Mouse (Mus musculus): Measurements from ENCODE around the gene Fam111a.

- TF ChIP-seq NRF1 (IDR thresholded peaks at IDR 0.05; ENCODE audit: low read depth, low read length) (no peak), POLR2A (IDR thresholded peaks at IDR 0.05; ENCODE audit: low read depth, low read length) (no peak), CTCF (conservative IDR thresholded peaks at IDR 0.05 in 1 of 2, IDR thresholded peaks at IDR 0.05 in 1 of 2; ENCODE audit: low read depth in 2 of 2, low read length in 2 of 2) (no peak), MXI1 (IDR thresholded peaks at IDR 0.05; ENCODE audit: low read depth, low read length) (peak; percentile 90), ZC3H11A (IDR thresholded peaks at IDR 0.05; ENCODE audit: low read depth, low read length) (no peak), KAT2A (IDR thresholded peaks at IDR 0.05; ENCODE audit: insufficient replicate concordance, low read length) (no peak)
These were observed 25.3 kb downstream of the Fam111a start for GRCm38 (mm10) chr19:12570866-12571265.
